Mouse (Mus musculus) lung, postnatal 0 days (tissue): ENCODE measurements at regions not wholly inside any gene's neighbourhood (a gene's known extent, or its start where the extent isn't known, plus 50 kb on each side); places are given as distances from the start of the nearest gene placed in this dataset.
A peak's percentile ranks its signal among the peaks of the same experiment; 100 is the strongest.

Source experiments
- ATAC-seq: fragments of 200-750 bp; cut with Nextera tagmentation; 2 replicates; pipeline ENCODE4 v1.8.0; 2017; ENCODE audit warnings: moderate library complexity
- DNase-seq: peaks from one replicate; pipeline ENCODE4 v3.0.0-alpha.2; 2016; ENCODE audit warnings: low spot score
- H3K27ac ChIP-seq: fragments of 300-500 bp; sonication (generic); 2 replicates; pipeline ENCODE4 v1.5.1; 2014; ENCODE audit warnings: antibody characterized with exemption, mild to moderate bottlenecking, low read length, mixed read lengths
- H3K27me3 ChIP-seq: fragments of 300-500 bp; sonication (generic); replicated peaks from 2 replicates; pipeline ENCODE4 v1.6.1; 2014; ENCODE audit warnings: low read length, mixed read lengths; ENCODE audit not compliant: insufficient read depth
- H3K36me3 ChIP-seq: fragments of 300-500 bp; sonication (generic); 2 replicates; pipeline ENCODE4 v1.6.1; 2014; ENCODE audit warnings: low read length, mixed read lengths; ENCODE audit not compliant: insufficient read depth
- H3K4me1 ChIP-seq: fragments of 300-500 bp; sonication (generic); 2 replicates; pipeline ENCODE4 v1.6.1; 2014; ENCODE audit warnings: antibody characterized with exemption, low read depth, low read length, mixed read lengths; ENCODE audit not compliant: insufficient read depth
- H3K4me2 ChIP-seq: fragments of 300-500 bp; sonication (generic); replicated peaks from 2 replicates; pipeline ENCODE4 v1.6.1; 2014; ENCODE audit warnings: low read depth, mild to moderate bottlenecking, low read length, moderate library complexity, mixed read lengths
- H3K4me3 ChIP-seq: fragments of 300-500 bp; sonication (generic); 2 replicates; pipeline ENCODE4 v1.5.1; 2014; ENCODE audit warnings: low read depth, low read length
- H3K9ac ChIP-seq: fragments of 300-500 bp; sonication (generic); replicated peaks from 2 replicates; pipeline ENCODE4 v1.6.1; 2014; ENCODE audit warnings: low read depth, mild to moderate bottlenecking
- H3K9me3 ChIP-seq: fragments of 300-500 bp; sonication (generic); 2 replicates; pipeline ENCODE4 v1.6.1; 2016; ENCODE audit warnings: low read length, mixed read lengths
- CTCF ChIP-seq: IDR thresholded peaks from 2 replicates; pipeline ENCODE4 v1.5.1; 2016; ENCODE audit warnings: antibody characterized with exemption, mild to moderate bottlenecking
- EP300 ChIP-seq: IDR thresholded peaks from 2 replicates; pipeline ENCODE4 v1.6.1; 2016; ENCODE audit warnings: antibody characterized with exemption, mild to moderate bottlenecking, control low read depth
- WGBS: fragments of 180-500 bp; shearing (Covaris S2); extraction: QIAGEN DNeasy Blood & Tissue Kit; methylation state at CpG from one replicate; pipeline ENCODE4 v1.1.7; 2014; 5-methylcytosine and 5-hydroxymethylcytosine counted together

DNA sequence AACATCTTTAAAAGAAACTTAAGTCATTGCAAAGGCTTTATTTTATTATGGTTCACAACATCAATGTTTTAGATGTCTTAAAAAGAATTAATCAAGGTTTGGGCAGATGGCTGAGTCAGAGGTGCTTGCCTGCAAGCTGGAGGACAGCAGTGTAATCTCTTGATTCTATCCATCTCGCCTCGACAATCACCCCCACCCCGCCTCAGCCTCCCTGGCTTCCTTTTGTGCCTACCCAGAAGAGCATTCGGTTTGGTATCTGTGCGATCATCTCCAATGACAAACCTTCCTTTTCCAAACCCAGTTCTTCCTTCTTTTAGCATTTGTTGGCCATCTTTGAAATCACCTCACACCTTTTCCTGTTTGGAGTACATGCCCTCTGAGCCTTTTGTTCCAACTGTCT lies 246.2 kb upstream of the Far2 start:
- no peak for DNase-seq
- Histone ChIP-seq H3K27me3 (no peaks in the 10 kb centered on the region), H3K4me3 (no peak overlapping the region), H3K27ac (no peak overlapping the region), H3K4me1 (no peaks in the 10 kb centered on the region), H3K9ac (no peak overlapping the region), H3K36me3 (no peaks in the 10 kb centered on the region), H3K9me3 (no peaks in the 10 kb centered on the region), H3K4me2 (no peak overlapping the region)
- no peak for TF ChIP-seq CTCF
- TF ChIP-seq EP300 = no peak
- ATAC-seq = no peak
- WGBS = 89% methylated on average over 5 of the region's 5 CpGs

DNA sequence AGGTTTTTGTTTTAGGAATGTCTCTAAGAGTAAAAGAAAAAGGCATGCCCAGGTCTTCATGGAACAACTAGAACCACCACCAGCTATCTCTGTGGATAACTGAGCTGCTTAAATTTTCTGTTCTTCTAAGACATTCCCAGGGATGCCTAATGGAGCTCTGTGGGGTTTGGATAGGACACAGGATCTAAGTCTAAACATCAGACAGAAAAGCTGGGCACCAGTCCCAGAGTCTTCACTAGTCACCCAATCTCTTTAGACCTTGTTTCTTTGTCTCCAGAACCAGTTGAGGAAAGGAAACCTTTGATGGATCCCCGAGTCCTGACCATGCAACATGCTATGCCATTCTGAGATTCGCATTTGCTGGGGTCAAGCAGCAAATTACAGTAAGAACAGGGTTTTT lies 243.2 kb upstream of the Far2 start:
- WGBS = 63% methylated on average over 2 of the region's 2 CpGs
- no peak overlapping the region for H3K9ac ChIP-seq
- no peaks in the 10 kb centered on the region for H3K4me1 ChIP-seq
- no peak overlapping the region for H3K4me3 ChIP-seq
- H3K4me2 ChIP-seq = no peak overlapping the region
- no peaks in the 10 kb centered on the region for H3K27me3 ChIP-seq
- no peaks in the 10 kb centered on the region for H3K9me3 ChIP-seq
- no peak for ATAC-seq
- H3K27ac ChIP-seq = no peak overlapping the region
- TF ChIP-seq EP300 (no peak), CTCF (no peak)
- DNase-seq = no peak
- H3K36me3 ChIP-seq = no peaks in the 10 kb centered on the region

- H3K9ac ChIP-seq = no peak overlapping the region
- H3K27ac ChIP-seq = no peak overlapping the region
- peak; percentile 64 for DNase-seq
- no peaks in the 10 kb centered on the region for H3K36me3 ChIP-seq
- no peak overlapping the region for H3K4me3 ChIP-seq
- H3K27me3 ChIP-seq = no peaks in the 10 kb centered on the region
- H3K9me3 ChIP-seq = no peaks in the 10 kb centered on the region
- ATAC-seq = peak; percentile 38; the same call in 1 of the 2 replicates
- TF ChIP-seq CTCF = peak; percentile 91
- TF ChIP-seq EP300 = no peak
- H3K4me2 ChIP-seq = no peak overlapping the region
- WGBS = 35% methylated on average over 1 of the region's 1 CpGs
- no peaks in the 10 kb centered on the region for H3K4me1 ChIP-seq
These were observed 236.3 kb upstream of the Far2 start for GRCm38 (mm10) chr6:147810710-147811109.

DNA sequence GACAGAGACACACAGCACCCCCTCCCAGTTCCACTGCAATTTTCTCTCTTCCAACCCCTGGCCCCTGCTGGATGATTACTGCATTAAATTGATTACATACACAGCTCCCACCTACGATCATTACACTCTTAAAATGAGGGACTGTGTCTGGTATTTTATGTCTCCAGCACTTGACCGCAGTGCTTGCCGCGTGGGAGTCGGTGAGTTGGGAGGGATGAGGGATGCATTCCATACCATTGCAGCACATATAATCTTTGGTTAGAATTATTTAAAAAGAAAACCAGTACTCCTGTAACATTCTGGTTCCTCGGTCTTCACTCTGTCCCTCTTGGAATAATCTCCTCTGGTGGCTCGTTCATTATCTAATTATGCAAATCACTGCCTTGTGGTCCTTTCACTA lies 230.2 kb upstream of the Far2 start:
- Histone ChIP-seq H3K4me1 (no peaks in the 10 kb centered on the region), H3K4me3 (no peak overlapping the region)
- TF ChIP-seq EP300 = no peak
- no peak for TF ChIP-seq CTCF

DNA sequence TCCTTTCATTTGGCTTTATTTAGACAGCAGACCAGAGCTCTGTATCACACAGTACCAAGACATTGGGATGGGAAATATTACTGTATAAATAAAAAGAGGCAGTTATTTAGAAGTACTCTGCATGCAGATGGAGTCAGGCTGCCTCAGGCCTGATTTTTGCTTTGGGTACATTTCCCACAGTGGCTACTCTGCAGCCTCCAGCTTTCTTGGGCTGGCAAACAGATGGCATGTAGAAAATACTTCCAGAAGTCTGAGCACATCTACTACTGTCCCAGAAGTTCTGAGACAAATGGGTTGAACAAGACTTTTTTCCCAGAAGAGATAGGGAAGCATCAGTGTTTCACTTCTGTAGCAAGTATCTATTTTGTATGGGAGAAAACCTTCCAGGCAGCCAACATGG lies 229.8 kb upstream of the Far2 start:
- TF ChIP-seq EP300 (no peak), CTCF (no peak)
- no peaks in the 10 kb centered on the region for H3K27me3 ChIP-seq
- DNase-seq (no peak), ATAC-seq (no peak)
- H3K9me3 ChIP-seq = no peaks in the 10 kb centered on the region
- no peak overlapping the region for H3K27ac ChIP-seq
- H3K36me3 ChIP-seq = no peaks in the 10 kb centered on the region
- H3K4me3 ChIP-seq = no peak overlapping the region
- no peak overlapping the region for H3K9ac ChIP-seq
- no peak overlapping the region for H3K4me2 ChIP-seq
- H3K4me1 ChIP-seq = no peaks in the 10 kb centered on the region

More for the DNA sequence above, 230.2 kb upstream of the Far2 start:
- DNase-seq (no peak), ATAC-seq (no peak)
- Histone ChIP-seq H3K4me2 (no peak overlapping the region), H3K27ac (no peak overlapping the region), H3K9me3 (no peaks in the 10 kb centered on the region), H3K27me3 (no peaks in the 10 kb centered on the region), H3K36me3 (no peaks in the 10 kb centered on the region), H3K9ac (no peak overlapping the region)
- 78% methylated on average over 7 of the region's 7 CpGs for WGBS

DNA sequence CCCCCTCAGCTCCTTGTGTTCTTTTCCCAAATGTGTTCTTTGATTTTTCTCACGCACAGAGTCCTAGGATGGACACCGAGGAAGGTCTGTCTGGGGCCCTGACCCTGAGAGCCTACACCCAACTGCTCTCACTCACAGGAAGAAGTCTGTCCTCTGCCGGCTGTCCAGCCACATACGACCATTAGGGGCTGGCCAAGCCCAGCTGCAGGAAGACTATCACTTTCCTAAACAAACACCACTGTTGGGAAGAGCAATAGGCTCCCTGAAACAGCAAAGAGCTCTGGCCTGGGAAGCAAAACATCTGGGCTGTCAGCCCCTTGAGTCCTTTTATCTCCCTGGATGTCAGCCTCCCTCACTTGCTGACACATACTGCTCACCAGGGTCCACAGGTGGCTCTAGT lies 224.8 kb upstream of the Far2 start:
- Histone ChIP-seq H3K4me3 (no peak overlapping the region), H3K4me1 (no peaks in the 10 kb centered on the region), H3K27ac (no peak overlapping the region), H3K36me3 (no peaks in the 10 kb centered on the region), H3K9me3 (no peaks in the 10 kb centered on the region), H3K27me3 (no peaks in the 10 kb centered on the region), H3K4me2 (no peak overlapping the region), H3K9ac (no peak overlapping the region)
- TF ChIP-seq EP300 = no peak
- TF ChIP-seq CTCF = peak; percentile 14
- 6% methylated on average over 4 of the region's 4 CpGs for WGBS
- no peak for DNase-seq
- no peak for ATAC-seq

DNA sequence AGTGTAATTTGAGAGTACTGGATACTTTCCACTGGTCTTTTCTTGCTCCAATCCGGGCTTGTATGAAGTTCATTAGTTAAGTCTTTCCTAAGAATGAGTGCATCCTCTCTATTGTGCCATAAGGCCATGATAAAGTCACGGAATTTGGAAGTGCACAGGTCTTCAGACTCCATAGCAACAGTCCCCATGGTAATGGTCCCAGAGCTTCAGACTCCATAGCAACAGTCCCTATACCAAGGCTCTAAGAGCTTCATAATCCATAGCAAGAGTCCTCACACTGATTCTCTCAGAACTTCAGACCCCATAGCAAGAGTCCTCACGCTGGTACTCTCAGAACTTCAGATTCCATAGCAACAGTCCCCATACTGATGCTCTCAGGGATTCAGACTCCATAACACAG lies 214.5 kb upstream of the Far2 start:
- H3K36me3 ChIP-seq = no peaks in the 10 kb centered on the region
- H3K4me3 ChIP-seq = no peak overlapping the region
- no peaks in the 10 kb centered on the region for H3K27me3 ChIP-seq
- H3K4me2 ChIP-seq = no peak overlapping the region
- ATAC-seq (no peak), DNase-seq (no peak)
- no peaks in the 10 kb centered on the region for H3K9me3 ChIP-seq
- 56% methylated on average over 3 of the region's 3 CpGs for WGBS
- H3K9ac ChIP-seq = no peak overlapping the region
- no peaks in the 10 kb centered on the region for H3K4me1 ChIP-seq
- TF ChIP-seq EP300 (no peak), CTCF (no peak)
- H3K27ac ChIP-seq = no peak overlapping the region
